Mouse (Mus musculus) urinary bladder, postnatal 25 days (tissue): ENCODE data around the gene Olfr525.

Source experiments
- DNase-seq: peaks from one replicate; pipeline ENCODE4 v3.0.0; 2022; ENCODE audit warnings: low spot score

The Olfr525 gene

DNA sequence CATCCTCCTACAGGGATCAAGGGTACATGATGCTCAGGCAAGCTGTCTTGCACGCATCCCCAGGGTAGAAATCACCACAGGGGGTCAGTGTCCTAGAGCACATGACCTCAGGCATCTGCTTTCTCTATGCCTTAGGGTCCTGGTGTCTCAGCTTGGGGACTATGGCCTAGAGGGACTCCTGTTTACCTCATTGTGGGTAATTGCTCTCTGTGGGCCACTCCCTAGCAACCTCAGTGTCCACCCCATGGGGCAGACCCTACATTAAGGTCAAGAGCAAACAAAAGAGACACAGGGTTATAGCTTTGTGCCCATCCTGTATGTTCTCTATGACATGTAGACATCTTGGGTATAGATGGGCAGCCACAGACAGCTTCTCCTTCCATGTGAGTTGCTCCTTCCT lies at the start of gene Olfr525:
Olfr525 (plus strand) TSS at position 301 of the 400 bp plus-strand sequence.
- no peak for DNase-seq

DNA sequence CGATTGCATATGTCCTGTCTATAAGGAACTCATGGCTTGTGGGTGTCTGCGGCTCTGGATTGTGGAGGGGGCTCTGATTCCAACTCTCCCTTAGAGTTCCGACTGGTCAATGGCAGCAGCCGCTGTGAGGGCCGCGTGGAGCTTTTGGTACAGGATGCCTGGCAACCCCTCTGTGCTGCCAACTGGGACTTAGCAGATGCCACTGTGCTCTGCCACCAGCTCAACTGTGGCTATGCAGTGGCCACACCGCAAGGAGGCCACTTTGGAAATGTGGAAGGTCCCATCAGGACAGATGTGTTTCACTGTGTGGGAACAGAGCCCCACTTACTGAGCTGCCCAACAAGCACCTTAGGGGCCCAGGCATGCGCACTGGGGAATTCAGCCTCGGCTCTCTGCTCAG lies 24.9 kb upstream of the Olfr525 start:
- no peak for DNase-seq

DNA sequence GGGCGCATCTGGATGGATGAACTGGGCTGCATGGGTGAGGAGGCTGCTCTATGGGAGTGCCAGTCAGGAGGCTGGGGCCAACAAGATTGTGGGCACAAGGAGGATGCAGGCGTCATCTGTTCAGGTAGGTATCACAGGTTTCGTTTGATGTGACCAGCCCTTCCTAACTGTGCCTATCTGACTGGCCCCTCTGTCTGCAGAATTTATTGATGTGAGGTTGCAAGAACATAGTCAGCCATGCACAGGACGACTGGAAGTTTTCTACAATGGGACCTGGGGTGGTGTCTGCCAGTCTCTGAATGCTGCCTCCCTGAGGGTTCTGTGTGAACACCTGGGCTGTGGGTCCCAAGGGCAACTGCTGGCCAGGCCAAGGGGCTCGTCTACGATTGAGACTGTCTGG lies 23.8 kb upstream of the Olfr525 start:
- no peak for DNase-seq

DNA sequence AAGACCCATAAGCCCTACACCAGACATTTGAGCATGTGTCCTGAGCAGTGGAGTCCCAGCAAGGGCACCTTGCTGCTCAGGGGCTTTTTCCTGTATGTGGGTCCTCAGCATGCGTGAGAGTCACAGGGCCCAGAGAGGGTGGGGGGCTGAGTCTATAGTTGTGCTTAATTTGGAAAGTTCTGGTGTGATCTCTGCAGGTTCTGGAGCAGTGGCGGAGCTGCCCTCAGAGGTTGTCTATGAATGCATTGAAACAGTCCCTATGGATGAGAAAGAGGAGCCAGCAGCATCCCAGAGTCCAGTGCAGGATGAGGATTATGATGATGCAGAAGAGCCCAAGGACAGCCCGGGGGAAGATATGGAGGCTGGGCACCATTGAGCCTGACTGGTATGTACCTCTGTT lies 21.2 kb upstream of the Olfr525 start:
- no peak for DNase-seq

DNA sequence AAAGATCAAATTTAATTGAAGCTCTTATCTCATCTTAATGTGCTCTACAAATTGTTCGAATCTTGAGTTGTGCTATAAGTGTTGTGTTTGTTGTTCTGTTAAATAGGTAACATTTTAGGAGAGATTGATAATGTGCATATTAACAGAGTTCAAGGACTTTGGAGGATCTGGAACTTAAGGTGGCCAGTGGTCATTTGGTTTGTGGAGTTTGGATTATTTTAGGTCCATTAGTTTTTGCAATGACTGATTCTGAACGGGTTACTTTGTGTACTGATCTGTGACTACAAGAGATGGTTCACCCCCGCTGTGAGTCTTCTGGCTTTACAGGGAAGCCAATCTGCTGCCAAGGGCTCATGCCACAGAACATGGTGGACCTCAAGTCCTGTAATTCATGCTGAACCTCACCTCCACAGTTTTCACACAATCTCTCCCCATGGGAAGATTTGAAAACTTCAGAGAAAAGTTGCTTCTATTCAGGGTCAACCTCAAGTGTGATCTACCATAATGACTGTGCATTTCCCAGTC lies 735 bp upstream of the Olfr525 start:
- DNase-seq, result no peak

DNA sequence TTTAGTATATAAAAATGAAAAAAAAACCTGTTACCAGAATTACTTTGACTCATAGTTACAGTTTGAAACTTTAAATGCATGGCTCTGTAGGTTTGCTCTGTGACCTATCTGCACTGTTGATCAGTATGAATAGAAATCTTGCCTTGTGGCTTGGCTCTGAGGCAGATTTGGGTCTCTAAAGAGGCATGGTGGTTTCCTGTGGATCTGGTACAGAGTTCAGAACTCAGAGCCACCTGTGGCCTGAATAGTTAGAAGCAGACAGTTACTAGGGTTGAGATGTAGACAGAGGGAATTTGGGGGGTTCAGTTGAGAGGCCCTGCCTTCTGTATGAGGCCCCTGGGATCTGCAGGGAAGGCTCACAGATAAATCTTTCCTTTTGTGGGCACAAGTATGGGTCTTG lies 477 bp downstream of the Olfr525 start:
- DNase-seq, result no peak

DNA sequence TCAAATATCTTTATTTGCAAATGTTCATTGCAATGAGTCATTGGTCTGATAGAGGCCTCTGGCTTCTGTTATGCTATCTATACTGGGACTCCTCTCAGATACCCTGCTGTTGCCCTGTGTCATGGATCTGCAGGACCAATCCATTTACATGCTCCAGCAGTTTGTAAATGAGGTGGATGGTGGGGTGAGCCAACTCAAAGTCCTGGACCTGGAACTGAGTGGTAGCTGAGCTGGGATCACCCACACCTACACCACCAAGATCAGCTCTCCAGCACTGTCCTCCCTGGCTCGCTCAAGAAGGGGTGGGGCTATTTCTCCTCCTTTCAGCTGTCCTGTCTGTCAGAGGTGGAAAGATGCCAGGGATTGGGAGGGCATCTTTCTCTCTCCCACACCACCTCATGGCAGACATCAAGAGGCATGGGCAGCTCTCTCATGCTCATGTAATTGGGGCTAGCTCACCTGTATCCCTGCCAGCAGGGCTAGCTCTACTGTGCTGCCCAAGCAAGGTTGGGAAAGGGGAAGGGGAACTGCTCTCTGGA lies 9.2 kb downstream of the Olfr525 start:
- no peak for DNase-seq

DNA sequence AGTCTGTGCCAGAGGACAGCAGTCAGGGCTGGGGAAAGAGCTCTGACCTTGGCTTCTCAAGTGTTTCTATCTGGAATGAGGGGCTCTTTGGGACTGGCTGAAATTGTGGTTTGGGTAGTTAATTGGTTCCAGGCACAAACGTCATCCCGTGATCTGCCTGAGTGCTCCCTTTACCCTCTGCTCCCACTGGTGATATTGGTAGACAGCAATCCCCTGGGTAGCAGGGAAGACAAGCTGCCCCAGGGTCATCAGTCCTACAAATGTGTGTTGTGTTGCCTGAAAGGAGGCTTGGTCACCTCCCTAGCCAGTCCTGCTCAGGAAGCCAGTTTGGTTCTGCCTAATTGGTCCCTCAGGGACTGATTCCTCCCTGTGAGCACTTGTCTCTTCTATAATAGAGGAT lies 13.1 kb downstream of the Olfr525 start, which contains the start of gene Olfr527:
Olfr527 (plus strand) TSS at position 301 of the 400 bp plus-strand sequence.
- DNase-seq, result no peak

DNA sequence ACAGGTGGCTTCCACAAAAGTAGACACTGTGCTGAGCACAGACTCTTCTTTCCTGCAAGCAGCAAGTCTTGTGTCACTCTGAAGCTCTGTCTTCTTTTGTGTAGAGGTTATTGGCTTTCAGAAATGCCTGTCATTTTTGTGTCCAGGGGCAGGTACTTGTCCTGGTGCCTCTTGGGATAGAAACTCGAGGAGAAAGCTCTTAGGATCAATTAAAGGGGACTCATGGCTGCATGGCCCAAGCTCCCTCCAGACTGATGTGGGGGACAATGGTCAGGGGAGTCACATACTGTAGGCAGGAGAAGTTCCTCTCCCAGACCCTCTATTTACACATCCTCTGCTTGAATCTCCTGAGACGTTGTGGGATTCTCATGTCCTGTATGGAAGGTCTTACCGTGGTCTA lies 40.9 kb downstream of the Olfr525 start, which contains the start of gene Olfr60:
Olfr60 (minus strand) TSS at position 101 of the 400 bp plus-strand sequence.
- DNase-seq, result no peak

DNA sequence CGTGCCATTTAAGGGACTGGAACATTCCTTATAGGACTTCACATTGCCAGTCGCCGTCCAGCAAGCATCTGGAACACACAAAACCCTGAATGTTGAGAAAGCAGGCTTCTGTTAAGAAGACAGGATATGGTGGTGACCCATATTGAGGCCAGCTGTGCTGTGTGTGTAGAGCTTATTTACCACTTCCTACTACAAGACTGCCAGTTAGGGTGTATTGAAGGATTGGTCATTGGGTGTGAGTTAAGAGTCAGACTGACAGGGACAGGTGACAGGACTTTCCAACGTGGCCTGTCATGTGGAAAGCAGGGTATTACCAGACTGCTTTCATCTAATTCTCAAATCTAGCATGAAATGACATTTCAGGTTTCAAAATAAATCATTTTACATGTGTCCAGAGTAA lies 53.6 kb downstream of the Olfr525 start:
- DNase-seq, result no peak

DNA sequence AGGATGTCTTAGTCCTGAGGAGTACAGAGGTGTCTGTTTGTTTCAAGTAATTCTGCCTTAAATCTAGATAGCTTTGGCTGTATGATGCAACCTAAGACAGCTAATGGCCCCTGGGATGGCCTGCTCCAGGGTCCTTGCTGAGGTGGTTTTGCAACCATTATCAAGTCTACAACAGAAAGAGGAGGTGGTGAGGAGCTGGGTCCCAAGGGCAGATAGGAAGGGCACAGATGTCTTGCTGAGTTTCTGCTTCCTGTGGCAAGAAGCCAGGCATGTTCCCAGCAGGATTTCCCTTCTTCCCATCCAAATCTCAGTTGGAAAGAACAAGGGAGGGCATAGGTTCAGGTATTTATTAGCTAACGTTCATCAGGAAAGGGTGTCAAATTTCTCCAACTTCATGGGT lies 55.6 kb downstream of the Olfr525 start, which contains the start of gene Olfr530:
Olfr530 (minus strand) TSS at position 101 of the 400 bp plus-strand sequence.
- no peak for DNase-seq

DNA sequence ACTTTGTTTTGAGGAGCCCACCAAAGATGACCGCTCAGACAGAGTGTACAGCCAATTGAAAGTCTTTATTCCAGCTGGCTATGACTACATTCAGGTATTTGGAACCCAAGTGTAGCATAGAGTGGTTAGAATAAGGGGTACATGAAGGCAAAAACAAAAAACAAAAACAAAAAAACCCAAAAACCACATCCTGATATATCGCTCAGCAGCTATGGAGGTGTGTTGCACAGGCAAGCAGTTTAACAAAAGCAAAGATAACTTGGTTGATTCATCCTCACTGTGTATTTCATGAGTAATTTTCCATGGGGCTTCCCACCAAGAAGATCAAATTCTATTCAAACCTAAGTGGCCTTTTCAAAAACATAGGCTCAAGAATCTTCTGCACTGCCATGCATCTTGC lies 56.3 kb downstream of the Olfr525 start:
- no peak for DNase-seq
